Mouse (Mus musculus): Measurements from ENCODE around the gene Ttll11. TPM values are rescaled to one million over a fixed set of nuclear protein-coding genes. Genes with fewer than 3 reads are reported as not detected.

The Ttll11 gene
- total RNA-seq, 2 experiments from 2014 or later = 0.04 TPM; not detected in 1

GRCm38 (mm10) chr2:35972259-35973001 is 7.3 kb downstream of the Ttll11 start:
- ATAC-seq (replicated peaks; ENCODE audit: poor library complexity) = no peak

DNA sequence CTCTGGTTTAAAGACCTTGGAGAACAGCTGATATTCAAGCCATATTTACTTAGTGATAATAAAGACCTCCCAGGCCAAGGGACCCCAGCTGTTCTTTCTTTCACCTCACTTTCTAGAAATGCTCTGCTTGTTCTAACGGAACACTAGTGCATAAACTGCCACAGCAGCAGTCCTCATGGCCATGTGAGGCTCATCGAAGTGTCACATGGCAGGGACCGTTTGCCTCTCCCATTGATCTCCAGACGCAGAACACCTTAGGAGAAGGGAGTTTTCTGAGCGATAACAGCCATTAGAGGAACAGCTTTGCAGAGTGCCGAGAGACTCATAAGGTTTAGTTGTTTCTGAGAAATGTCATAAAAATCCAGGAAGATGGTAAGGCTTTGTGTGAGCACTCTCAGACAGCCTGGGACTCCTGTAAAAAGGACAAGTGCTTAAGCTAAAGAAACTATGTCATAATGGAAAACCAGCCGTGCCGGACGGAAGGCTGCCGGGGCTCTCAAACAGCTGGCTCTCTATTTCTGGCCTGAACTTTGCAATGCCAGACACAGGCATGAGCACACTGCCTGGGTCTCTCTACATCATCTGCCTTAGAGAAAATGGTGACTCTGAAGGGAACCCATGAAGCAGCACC is 13.7 kb downstream of the Ttll11 start:
- no peak for ATAC-seq (replicated peaks; ENCODE audit: poor library complexity)

DNA sequence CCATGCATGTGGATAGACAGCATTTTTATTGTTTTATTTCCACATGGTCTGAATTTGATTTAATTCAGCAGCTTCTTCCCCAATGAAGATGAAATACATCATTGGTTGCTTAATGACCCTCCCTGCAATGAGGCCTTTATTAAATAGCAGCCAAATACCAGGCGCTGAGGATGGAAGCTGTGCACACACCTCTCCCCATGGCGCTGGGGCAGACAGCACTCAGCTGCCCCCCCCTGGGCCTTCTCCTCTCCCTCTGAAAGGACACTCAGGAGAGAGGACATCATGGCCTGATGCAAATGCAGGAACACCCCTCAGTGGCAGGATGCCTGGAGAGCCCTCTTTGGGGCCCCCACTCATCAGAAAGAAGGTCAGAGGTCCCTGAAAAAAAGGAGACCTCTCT is 16.4 kb downstream of the Ttll11 start:
- no peak for ATAC-seq (replicated peaks; ENCODE audit: poor library complexity)

DNA sequence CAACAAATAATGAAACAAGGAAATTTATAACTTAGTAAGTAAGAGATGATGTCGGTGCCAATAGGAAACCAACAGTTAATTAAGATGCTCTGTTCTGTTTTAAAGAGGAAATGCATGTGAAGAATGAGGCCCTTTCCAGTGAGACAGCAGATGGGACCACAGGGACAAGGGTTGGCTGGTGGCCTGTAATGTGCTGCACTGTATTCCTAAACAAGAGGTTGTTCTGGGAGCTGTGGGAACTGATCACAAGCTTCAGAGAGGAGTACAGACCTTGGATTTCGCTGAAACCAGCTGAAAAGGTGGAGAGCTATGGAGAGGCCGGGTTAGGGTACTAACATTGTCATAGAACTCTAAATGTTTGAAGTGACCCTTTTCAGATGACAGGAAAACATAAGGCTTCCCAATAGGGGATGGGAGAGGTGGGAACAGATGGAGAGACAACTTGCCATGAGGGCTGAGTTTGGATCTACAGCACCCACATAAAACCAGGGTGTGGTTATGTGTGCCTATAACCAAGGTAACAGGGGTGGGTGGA is 18.1 kb downstream of the Ttll11 start:
- no peak for ATAC-seq (replicated peaks; ENCODE audit: poor library complexity)

GRCm38 (mm10) chr2:35957471-35958140 is 22.1 kb downstream of the Ttll11 start:
- no peak for ATAC-seq (replicated peaks; ENCODE audit: poor library complexity)

DNA sequence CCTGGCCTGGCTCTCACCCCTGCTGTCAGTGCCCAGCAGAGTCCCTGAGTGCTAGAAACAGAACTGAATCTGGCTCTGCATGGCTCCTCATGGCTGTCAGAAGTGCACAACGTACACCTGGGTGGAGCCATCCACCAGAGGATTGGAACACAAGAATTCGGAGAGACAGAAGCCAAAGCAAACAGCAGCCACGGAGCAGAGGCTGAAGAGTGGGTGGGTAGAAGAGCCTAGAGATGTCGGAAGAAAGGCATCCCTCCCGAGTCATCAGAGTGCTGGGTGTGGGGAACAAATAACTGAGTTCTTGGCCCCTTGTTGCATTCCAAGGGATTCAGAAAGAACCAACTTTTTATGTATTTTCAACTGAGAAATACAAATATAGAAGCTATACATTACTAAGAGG is 24.5 kb downstream of the Ttll11 start:
- ATAC-seq (replicated peaks; ENCODE audit: poor library complexity) = no peak

GRCm38 (mm10) chr2:35952187-35952958 is 27.3 kb downstream of the Ttll11 start:
- no peak for ATAC-seq (replicated peaks; ENCODE audit: poor library complexity)

DNA sequence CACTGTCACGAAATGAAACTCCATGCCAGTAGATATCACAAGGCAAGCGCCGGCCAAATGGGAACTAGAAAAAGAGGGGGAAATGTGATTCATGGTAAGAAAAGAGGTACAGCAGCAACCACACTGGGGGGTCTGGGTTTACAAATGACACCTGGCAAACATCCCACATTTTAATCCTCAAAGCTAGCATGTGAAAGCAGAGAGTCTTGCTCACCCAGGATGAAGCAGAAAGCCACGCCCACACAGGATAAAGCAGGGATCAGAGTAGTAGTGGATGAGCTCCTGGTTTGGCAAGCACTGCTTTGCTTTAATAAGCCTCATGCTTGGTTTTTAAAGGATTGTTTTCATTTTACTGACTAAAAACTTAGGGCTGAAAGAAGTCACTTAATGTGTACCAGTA is 34.8 kb downstream of the Ttll11 start:
- no peak for ATAC-seq (replicated peaks; ENCODE audit: poor library complexity)

GRCm38 (mm10) chr2:35942960-35943359 is 36.8 kb downstream of the Ttll11 start:
- 0 out of 2 replicates have a peak, but pooled peaks have one; percentile 17 for ATAC-seq (replicated peaks; ENCODE audit: poor library complexity)

DNA sequence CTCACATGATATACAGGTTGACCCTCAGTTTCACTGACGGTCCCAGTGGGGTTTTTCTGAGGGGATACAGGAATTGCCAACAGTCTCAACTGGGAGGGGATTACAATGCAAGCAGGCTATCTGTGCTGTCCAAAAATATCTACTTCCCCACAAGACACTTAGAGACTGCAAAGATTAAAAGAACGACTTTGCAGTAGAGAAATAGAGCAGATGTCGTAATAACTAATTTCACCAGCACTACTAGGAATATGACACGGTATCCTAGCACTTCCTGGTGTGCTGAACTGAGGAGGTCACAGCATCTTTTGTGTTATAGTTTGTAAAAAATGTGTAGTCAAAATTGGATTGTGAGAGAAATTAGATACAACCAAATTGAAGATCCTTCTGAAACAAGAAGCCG is 44.7 kb downstream of the Ttll11 start:
- peak; percentile 70 for ATAC-seq (replicated peaks; ENCODE audit: poor library complexity)

GRCm38 (mm10) chr2:35933116-35933515 is 46.6 kb downstream of the Ttll11 start:
- ATAC-seq (replicated peaks; ENCODE audit: poor library complexity) = no peak

GRCm38 (mm10) chr2:35931619-35932018 is 48.1 kb downstream of the Ttll11 start:
- ATAC-seq (replicated peaks; ENCODE audit: poor library complexity) = peak; percentile 62; the same call in 1 of the 2 replicates

DNA sequence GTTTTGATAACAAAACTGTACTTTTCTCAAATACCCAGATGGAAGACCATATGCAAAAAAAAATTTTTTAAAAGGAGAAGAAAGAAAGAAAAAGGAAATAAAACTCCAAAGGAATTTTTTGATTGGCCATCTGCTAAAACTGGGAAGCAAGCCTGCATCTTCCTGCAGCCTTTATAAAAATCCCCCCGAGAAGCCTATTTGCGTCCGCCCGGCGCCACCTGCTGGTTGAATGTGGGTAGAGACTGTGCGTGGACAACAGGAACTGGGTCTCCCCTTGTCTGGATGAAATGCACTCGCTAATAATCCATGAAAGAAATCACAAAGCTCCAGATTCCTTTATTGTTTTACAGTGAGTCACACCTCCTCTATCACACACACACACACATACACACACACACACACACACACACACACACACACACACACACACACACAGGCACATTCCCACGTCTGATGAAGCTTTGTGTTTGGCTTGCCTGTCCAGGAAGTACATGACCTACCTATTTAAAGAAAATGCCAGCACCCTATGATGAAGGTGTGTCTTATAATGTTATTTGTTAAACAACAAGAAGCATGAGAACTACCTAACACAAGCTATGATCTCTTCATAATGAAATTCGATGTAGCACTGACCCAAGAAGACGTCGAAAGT is 49.1 kb downstream of the Ttll11 start:
- peak; percentile 78 for ATAC-seq (replicated peaks; ENCODE audit: poor library complexity)

DNA sequence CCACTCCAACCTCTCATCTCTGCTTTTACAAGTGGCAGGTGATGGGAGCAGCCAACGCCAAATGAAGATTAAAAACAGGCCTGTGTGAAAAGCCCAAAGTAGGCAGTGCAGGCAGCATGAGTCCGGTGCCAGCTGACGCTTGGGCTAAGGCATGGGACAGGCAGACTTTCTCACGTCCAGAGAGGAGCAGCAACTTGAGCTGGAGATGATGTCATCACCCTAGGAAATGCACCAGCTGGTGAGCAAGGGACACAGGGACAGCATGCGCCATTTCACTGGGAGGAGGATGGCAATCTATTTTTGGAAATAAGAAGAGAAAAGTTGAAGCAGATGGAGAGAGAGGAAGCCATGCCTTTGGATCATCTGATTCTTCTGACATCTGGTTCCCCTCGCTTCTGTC is 51.6 kb downstream of the Ttll11 start:
- ATAC-seq (replicated peaks; ENCODE audit: poor library complexity) = no peak

DNA sequence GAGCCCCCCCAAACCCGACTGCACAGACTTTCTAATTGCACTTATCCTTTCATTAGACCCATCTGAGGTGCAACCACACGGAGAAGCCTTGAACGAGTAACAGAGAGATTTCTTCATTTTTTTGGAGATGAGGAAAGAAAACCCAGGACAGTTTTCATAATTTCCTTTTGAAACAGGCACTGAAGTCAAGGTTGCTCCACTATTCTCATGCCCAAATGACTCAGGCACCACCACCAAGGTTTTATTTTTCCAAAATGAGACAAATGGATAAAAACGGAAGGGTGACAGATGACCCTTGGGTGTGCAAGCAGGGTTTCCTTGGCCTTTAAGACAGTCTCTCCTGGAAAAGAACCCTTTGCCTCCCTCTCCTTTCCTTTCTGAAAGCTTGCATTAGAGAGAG is 54.8 kb downstream of the Ttll11 start:
- ATAC-seq (replicated peaks; ENCODE audit: poor library complexity) = peak; percentile 58

- no peak for ATAC-seq (replicated peaks; ENCODE audit: poor library complexity)
These were observed 56.8 kb downstream of the Ttll11 start for GRCm38 (mm10) chr2:35922956-35923355.

DNA sequence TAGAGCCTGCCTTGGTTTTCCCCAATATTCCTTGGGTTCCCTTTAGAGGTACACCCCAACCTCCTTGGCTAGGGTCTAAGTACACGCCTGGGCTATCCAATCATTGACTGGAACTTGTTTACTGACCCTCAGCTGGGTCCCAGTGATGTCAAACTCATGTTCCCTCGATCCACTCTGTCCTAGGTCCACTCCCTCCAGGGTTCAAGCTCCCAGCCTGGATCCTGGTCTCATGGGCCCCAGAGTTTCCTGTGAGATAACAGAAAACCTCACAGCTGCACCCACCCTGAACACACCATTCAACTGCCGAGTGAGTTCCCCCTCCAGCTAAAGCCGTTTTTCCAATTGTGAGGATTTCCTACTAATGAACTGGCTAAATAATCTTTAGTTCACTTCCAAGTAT is 67.6 kb downstream of the Ttll11 start:
- no peak for ATAC-seq (replicated peaks; ENCODE audit: poor library complexity)

DNA sequence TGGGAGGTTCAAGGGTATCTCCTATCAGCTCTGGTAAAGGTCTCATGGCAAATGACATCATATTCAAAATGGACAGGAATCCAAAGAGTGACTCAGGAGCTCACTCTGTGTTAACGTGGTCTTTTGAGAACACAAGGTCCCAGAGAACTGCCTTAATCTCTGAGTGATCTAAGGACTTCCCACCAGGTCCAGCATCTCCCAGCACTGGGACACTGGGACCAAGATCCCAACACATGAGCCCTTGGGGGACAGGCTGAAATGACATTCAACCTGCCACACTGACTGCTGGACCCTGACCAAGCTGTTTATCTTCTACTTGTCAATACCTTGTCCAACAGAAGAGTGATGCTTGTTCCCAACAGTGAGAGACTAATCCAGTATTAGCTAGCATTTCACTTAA is 68.0 kb downstream of the Ttll11 start:
- ATAC-seq (replicated peaks; ENCODE audit: poor library complexity) = no peak

DNA sequence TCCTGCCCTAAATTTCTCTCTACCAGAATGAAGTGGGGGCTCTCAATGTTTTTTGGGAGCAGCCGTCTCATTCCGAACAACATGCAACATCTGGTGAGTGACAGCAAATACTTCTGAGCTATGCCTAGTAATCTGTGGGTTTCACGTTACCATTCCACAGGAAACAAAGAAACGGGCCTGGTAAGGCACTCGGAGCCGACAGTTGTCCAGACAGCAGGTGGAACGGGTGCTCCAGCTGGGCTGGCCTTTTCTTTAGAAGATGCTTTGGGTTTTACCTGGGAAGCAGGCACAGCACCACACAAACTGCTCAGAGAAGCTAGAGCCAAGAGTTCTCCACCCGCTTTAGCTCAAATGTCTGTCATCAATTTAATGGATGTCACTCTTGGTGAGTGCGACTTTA is 69.0 kb downstream of the Ttll11 start:
- ATAC-seq (replicated peaks; ENCODE audit: poor library complexity) = no peak

DNA sequence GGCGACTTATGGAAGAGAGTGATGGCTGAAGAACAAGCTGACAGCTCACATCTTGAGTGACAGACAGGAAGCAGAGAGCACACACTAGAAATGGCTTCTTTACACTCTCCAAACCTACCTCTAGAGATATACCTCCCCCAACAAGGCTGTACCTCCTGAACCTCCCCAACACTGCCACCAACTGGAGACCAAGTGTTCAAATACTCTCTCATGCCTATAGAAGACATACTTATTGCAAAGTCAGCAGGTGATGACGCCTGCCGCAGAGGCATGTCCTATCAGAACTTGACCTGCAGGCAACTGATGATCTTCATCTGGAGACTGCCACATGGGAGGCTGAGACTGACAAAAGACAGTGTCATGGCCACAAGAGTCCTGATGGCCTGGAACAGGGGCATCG is 70.4 kb downstream of the Ttll11 start:
- ATAC-seq (replicated peaks; ENCODE audit: poor library complexity) = peak; percentile 32; the same call in 1 of the 2 replicates
